Mouse (Mus musculus) kidney, postnatal 4 days (tissue): ENCODE results near the gene Ppp1r9b.

Experiments used
- DNase-seq, 2 experiments: peaks; one replicate each; pipeline ENCODE4 v3.0.0; 2021; ENCODE audit warnings: mixed read lengths in 2 of 2

Ppp1r9b gene

GRCm38 (mm10) chr11:94978178-94978915, 12.5 kb upstream of the Ppp1r9b start:
- DNase-seq, result no peak

GRCm38 (mm10) chr11:94978947-94979346, 11.9 kb upstream of the Ppp1r9b start:
- peak; percentile 97 for DNase-seq

GRCm38 (mm10) chr11:94979462-94980179, 11.2 kb upstream of the Ppp1r9b start:
- no peak for DNase-seq

GRCm38 (mm10) chr11:94985140-94985539, 5.7 kb upstream of the Ppp1r9b start:
- DNase-seq, result no peak

- DNase-seq, result no peak
These were observed 5.0 kb upstream of the Ppp1r9b start for GRCm38 (mm10) chr11:94985822-94986221.

GRCm38 (mm10) chr11:94986435-94986834, 4.4 kb upstream of the Ppp1r9b start:
- no peak for DNase-seq

GRCm38 (mm10) chr11:94987341-94987740, 3.5 kb upstream of the Ppp1r9b start:
- no peak for DNase-seq

- no peak for DNase-seq
These were observed 3.0 kb upstream of the Ppp1r9b start for GRCm38 (mm10) chr11:94987851-94988250.

- DNase-seq, result peak in 1 of 2 experiments; percentile 43
These were observed 1.9 kb upstream of the Ppp1r9b start for GRCm38 (mm10) chr11:94988780-94989561.

GRCm38 (mm10) chr11:94989562-94990017, 1.2 kb upstream of the Ppp1r9b start:
- DNase-seq, result peak; percentile 81 to 89

GRCm38 (mm10) chr11:94990102-94990748, 610 bp upstream of the Ppp1r9b start:
- no peak for DNase-seq

- DNase-seq, result peak; percentile 67 to 76
These were observed 1.0 kb downstream of the Ppp1r9b start for GRCm38 (mm10) chr11:94991641-94992479.

GRCm38 (mm10) chr11:94992480-94992753, 1.6 kb downstream of the Ppp1r9b start:
- DNase-seq, result peak; percentile 42 to 53

GRCm38 (mm10) chr11:94992754-94993606, 2.1 kb downstream of the Ppp1r9b start:
- peak; percentile 68 to 79 for DNase-seq

- DNase-seq, result no peak
These were observed 3.5 kb downstream of the Ppp1r9b start for GRCm38 (mm10) chr11:94994208-94994814.

- no peak for DNase-seq
These were observed 4.3 kb downstream of the Ppp1r9b start for GRCm38 (mm10) chr11:94994947-94995772.

- DNase-seq, result no peak
These were observed 5.3 kb downstream of the Ppp1r9b start for GRCm38 (mm10) chr11:94996101-94996500.

GRCm38 (mm10) chr11:94996984-94997383, 6.1 kb downstream of the Ppp1r9b start:
- DNase-seq, result no peak

GRCm38 (mm10) chr11:94997596-94997995, 6.8 kb downstream of the Ppp1r9b start:
- DNase-seq, result no peak
